In genomic region chr8:47962005-47962404, GRCm38 (mm10) we compare ENCODE assay signal across 9 mouse cellular contexts. TPM values are rescaled to one million over a fixed set of nuclear protein-coding genes. Genes with fewer than 3 reads are reported as not detected.
DNase-seq lines count a peak whose midpoint lies in the region; ATAC-seq lines count a peak whose summit lies in the region.
"Had no signal": no experiment of that assay in that cellular context is flagged by ENCODE, and none has a peak within 500 bp of the region (broad histone marks: within the 10 kb centered on the region; RNA-seq: fewer than 3 reads in every experiment).

No protein-coding gene starts in this region.

- peak; percentile 50 for ATAC-seq in hindbrain, embryonic 16.5 days
- ATAC-seq in midbrain, embryonic 13.5 days, result peak; percentile 53; the same call in 1 of the 2 replicates
- ATAC-seq in granulocyte monocyte progenitor cell, adult 5-6 weeks (replicated peaks; ENCODE audit: poor library complexity, severe bottlenecking), result no peak; the same call in 1 of the 2 replicates

- no peaks in the 10 kb centered on the region for H3K36me3 ChIP-seq in heart, embryonic 10.5 days
- no peaks in the 10 kb centered on the region for H3K36me3 ChIP-seq in hindbrain, embryonic 16.5 days (ENCODE audit: control insufficient read depth, insufficient read depth, low read length)
- no peaks in the 10 kb centered on the region for H3K36me3 ChIP-seq in midbrain, embryonic 13.5 days
- H3K36me3 ChIP-seq: limb, embryonic 13.5 days had no signal

- no peak overlapping the region for H3K9ac ChIP-seq in hindbrain, embryonic 16.5 days (ENCODE audit: low read depth, low read length)
- H3K9ac ChIP-seq in midbrain, embryonic 13.5 days (replicated peaks), result no peak overlapping the region
- H3K9ac ChIP-seq: limb, embryonic 13.5 days had no signal

- 58% methylated on average over 6 of the region's 6 CpGs for WGBS in heart, embryonic 10.5 days
- 44% methylated on average over 6 of the region's 6 CpGs for WGBS in hindbrain, embryonic 16.5 days
- WGBS in midbrain, embryonic 13.5 days, result 73% methylated on average over 6 of the region's 6 CpGs

- no peak overlapping the region for H3K4me3 ChIP-seq in heart, embryonic 10.5 days
- no peak overlapping the region for H3K4me3 ChIP-seq in hindbrain, embryonic 16.5 days (ENCODE audit: low read length)
- no peak overlapping the region for H3K4me3 ChIP-seq in midbrain, embryonic 13.5 days (replicated peaks)
- H3K4me3 ChIP-seq: limb, embryonic 13.5 days had no signal

- H3K4me1 ChIP-seq in heart, embryonic 10.5 days, result peaks cover 29% of the 10 kb centered on the region
- H3K4me1 ChIP-seq in hindbrain, embryonic 16.5 days (ENCODE audit: control insufficient read depth, insufficient read depth, low read depth, low read length), result no peaks in the 10 kb centered on the region; the same call in 1 of the 2 replicates
- H3K4me1 ChIP-seq in midbrain, embryonic 13.5 days (replicated peaks), result peaks cover 16% of the 10 kb centered on the region

- no peaks in the 10 kb centered on the region for H3K9me3 ChIP-seq in heart, embryonic 10.5 days
- H3K9me3 ChIP-seq in hindbrain, embryonic 16.5 days (ENCODE audit: control insufficient read depth, low read length), result no peaks in the 10 kb centered on the region
- no peaks in the 10 kb centered on the region for H3K9me3 ChIP-seq in midbrain, embryonic 13.5 days
- H3K9me3 ChIP-seq: limb, embryonic 13.5 days had no signal

- no peaks in the 10 kb centered on the region for H3K27me3 ChIP-seq in heart, embryonic 10.5 days (ENCODE audit: insufficient read depth, poor library complexity, severe bottlenecking)
- no peaks in the 10 kb centered on the region for H3K27me3 ChIP-seq in hindbrain, embryonic 16.5 days (replicated peaks; ENCODE audit: control insufficient read depth, insufficient read depth, low read length)
- H3K27me3 ChIP-seq in midbrain, embryonic 13.5 days, result no peaks in the 10 kb centered on the region
- H3K27me3 ChIP-seq: limb, embryonic 13.5 days had no signal

- peak; percentile 93 for DNase-seq in heart, adult 11 months
- no peak for DNase-seq in heart, embryonic 10.5 days (ENCODE audit: low spot score)
- peak; percentile 45 for DNase-seq in right cerebral cortex, postnatal 14 days
- DNase-seq in right cerebral cortex, adult 2 months (ENCODE audit: low spot score in 2 of 2), result no peak
- no peak for DNase-seq in urinary bladder, adult 18-20 months (ENCODE audit: low spot score in 2 of 2)

- no peak overlapping the region for H3K4me2 ChIP-seq in hindbrain, embryonic 16.5 days (ENCODE audit: low read length)
- H3K4me2 ChIP-seq in midbrain, embryonic 13.5 days (replicated peaks), result no peak overlapping the region
- H3K4me2 ChIP-seq: limb, embryonic 13.5 days had no signal

- no peak overlapping the region for H3K27ac ChIP-seq in heart, embryonic 10.5 days
- H3K27ac ChIP-seq in hindbrain, embryonic 16.5 days (ENCODE audit: low read depth, low read length), result no peak overlapping the region
- no peak overlapping the region for H3K27ac ChIP-seq in midbrain, embryonic 13.5 days
- H3K27ac ChIP-seq: limb, embryonic 13.5 days had no signal

RNA-seq across cellular contexts. Expression of gene Wwc2, which starts 28.7 kb away (rescaled TPM):
- 16.7 and 19.2 TPM in 2 replicates for polyA plus RNA-seq in heart, embryonic 10.5 days (2016; fragmentation: Nextera tagmentation; extraction: Ambion mirVana)
- 5.4 and 5.8 TPM in 2 replicates for polyA plus RNA-seq in hindbrain, embryonic 16.5 days (2015; fragmentation: Nextera tagmentation; extraction: Ambion mirVana)
- 4.8 and 5.1 TPM in 2 replicates for polyA plus RNA-seq in midbrain, embryonic 13.5 days (2015; fragmentation: Nextera tagmentation; extraction: Ambion mirVana)
- total RNA-seq in granulocyte monocyte progenitor cell, adult 5-6 weeks (2014; fragmentation: Nextera tagmentation), result 4.2 and 8.9 TPM in 2 replicates
- total RNA-seq in granulocyte monocyte progenitor cell, adult 5-6 weeks (2017), result 5.8 and 6.7 TPM in 2 replicates

Comparison
In these comparisons a context has a peak if more than half of its experiments do, and no peak if none do; other contexts are left out.
1. DNase-seq: peak in heart, adult 11 months (single experiment) and right cerebral cortex, postnatal 14 days (single experiment); none in heart, embryonic 10.5 days (single experiment), right cerebral cortex, adult 2 months (0 of 2) and urinary bladder, adult 18-20 months (0 of 2).